Mouse (Mus musculus) myocyte (in vitro differentiated cells): Measurements from ENCODE around the gene Gtf2h1. TPM values are rescaled to one million over a fixed set of nuclear protein-coding genes. Genes with fewer than 3 reads are reported as not detected.

Experiments used
- H3K27me3 ChIP-seq: one replicate; pipeline ENCODE4 v1.6.1; 2011; ENCODE audit not compliant: control insufficient read depth, insufficient read depth, insufficient read length
- H3K36me3 ChIP-seq: one replicate; pipeline ENCODE4 v1.6.1; 2011; ENCODE audit not compliant: control insufficient read depth, insufficient read depth
- H3K4me2 ChIP-seq: one replicate; pipeline ENCODE4 v1.6.1; 2011; ENCODE audit warnings: low read depth, control low read depth
- H3K4me3 ChIP-seq: one replicate; pipeline ENCODE4 v1.5.1; 2011; ENCODE audit warnings: mild to moderate bottlenecking, control low read depth, moderate library complexity
- H3K79me2 ChIP-seq: one replicate; pipeline ENCODE4 v1.6.1; 2011; ENCODE audit not compliant: control insufficient read depth, insufficient read depth
- H3ac ChIP-seq: one replicate; pipeline ENCODE4 v1.6.1; 2011; ENCODE audit not compliant: control insufficient read depth, insufficient read length
- CEBPB ChIP-seq: IDR thresholded peaks from 2 replicates; pipeline ENCODE4 v1.6.1; 2011; ENCODE audit warnings: mild to moderate bottlenecking, moderate library complexity; ENCODE audit not compliant: poor library complexity, insufficient read depth, severe bottlenecking
- E2F4 ChIP-seq: IDR thresholded peaks from one replicate; pipeline ENCODE4 v1.6.1; 2011; ENCODE audit warnings: mild to moderate bottlenecking, control low read depth, moderate library complexity; ENCODE audit not compliant: insufficient read depth
- MAX ChIP-seq: IDR thresholded peaks from one replicate; pipeline ENCODE4 v1.6.1; 2011; ENCODE audit warnings: low read depth, mild to moderate bottlenecking, control low read depth
- MYOD1 ChIP-seq, 3 experiments: IDR thresholded peaks; one replicate each; pipeline ENCODE4 v1.6.1; 2011; ENCODE audit warnings: control low read depth in 2 of 3, low read depth in 2 of 3, mild to moderate bottlenecking in 2 of 3, moderate library complexity in 1 of 3; ENCODE audit not compliant: insufficient read length in 2 of 3, control insufficient read depth in 1 of 3
- MYOG ChIP-seq, 3 experiments: IDR thresholded peaks; one replicate each; pipeline ENCODE4 v1.6.1; 2011; ENCODE audit warnings: control low read depth in 2 of 3, low read depth in 2 of 3, mild to moderate bottlenecking in 2 of 3; ENCODE audit not compliant: insufficient read length in 2 of 3, control insufficient read depth in 1 of 3, insufficient read depth in 1 of 3
- POLR2A ChIP-seq: IDR thresholded peaks from one replicate; pipeline ENCODE4 v1.6.1; 2011; ENCODE audit warnings: low read depth, mild to moderate bottlenecking, control low read depth, moderate library complexity; ENCODE audit not compliant: insufficient read length
- POLR2AphosphoS2 ChIP-seq: IDR thresholded peaks from one replicate; pipeline ENCODE4 v1.6.1; 2011; ENCODE audit warnings: low read depth, control low read depth; ENCODE audit not compliant: insufficient read length
- REST ChIP-seq: IDR thresholded peaks from one replicate; pipeline ENCODE4 v1.6.1; 2011; ENCODE audit warnings: mild to moderate bottlenecking, control low read depth, moderate library complexity; ENCODE audit not compliant: insufficient read depth, insufficient read length
- SRF ChIP-seq: IDR thresholded peaks from one replicate; pipeline ENCODE4 v1.6.1; 2011; ENCODE audit warnings: low read depth; ENCODE audit not compliant: control insufficient read depth, insufficient read length
- TCF12 ChIP-seq: IDR thresholded peaks from one replicate; pipeline ENCODE4 v1.6.1; 2011; ENCODE audit warnings: mild to moderate bottlenecking, control low read depth; ENCODE audit not compliant: poor library complexity, insufficient read depth, severe bottlenecking
- TCF3 ChIP-seq: IDR thresholded peaks from one replicate; pipeline ENCODE4 v1.6.1; 2011; ENCODE audit warnings: low read depth, control low read depth; ENCODE audit not compliant: insufficient read length
- USF1 ChIP-seq: IDR thresholded peaks from one replicate; pipeline ENCODE4 v1.6.1; 2011; ENCODE audit warnings: low read depth, mild to moderate bottlenecking, control low read depth, moderate library complexity
- polyA plus RNA-seq: library from polyadenylated mRNA; unstranded; fragments of >200 nt; fragmentation: generic; extraction: Trizol; gene quantifications from one replicate; pipeline ENCODE4 v1.2.1, GENCODE M21; 2012; ENCODE audit warnings: missing spikeins

The Gtf2h1 gene
- polyA plus RNA-seq, 1 experiment = 18.0 TPM

DNA sequence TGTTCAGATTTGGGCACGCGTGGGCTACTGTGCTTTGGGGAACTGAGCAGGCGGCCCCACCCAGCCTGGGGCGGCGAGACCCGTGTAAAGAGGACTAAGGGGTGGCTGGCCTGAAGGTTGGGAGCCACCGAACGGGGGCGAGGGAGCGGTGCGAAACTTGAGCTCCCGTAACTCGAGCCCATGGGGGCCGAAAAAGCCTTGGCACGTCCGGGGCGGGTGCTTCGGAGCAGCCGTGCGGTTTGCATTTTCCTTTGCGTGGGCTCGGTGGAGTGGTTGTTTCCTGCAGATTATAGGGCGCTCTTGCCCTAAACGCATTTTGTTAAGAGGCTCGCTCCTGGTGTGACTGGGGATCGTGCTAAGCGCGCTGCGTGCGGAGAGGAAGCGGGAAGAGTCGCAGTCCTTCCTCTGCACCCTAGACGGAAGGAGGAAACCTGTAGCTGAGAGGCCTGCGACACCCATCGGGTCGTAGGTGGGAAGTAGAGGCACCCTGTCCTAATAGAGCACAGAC is 50.1 kb downstream of the Gtf2h1 start:
- H3K4me2 ChIP-seq = peak overlapping the region; percentile 83
- peak in 1 of 3 experiments; percentile 29 for TF ChIP-seq MYOG (IDR thresholded peaks at IDR 0.05; ENCODE audit: control insufficient read depth in 1 of 3, insufficient read depth in 1 of 3, insufficient read length in 2 of 3, low read depth in 2 of 3)
- no peak for TF ChIP-seq TCF3
- peak; percentile 17 for TF ChIP-seq POLR2AphosphoS2
- no peaks in the 10 kb centered on the region for H3K27me3 ChIP-seq
- peak overlapping the region; percentile 77 for H3ac ChIP-seq
- H3K36me3 ChIP-seq = peaks cover 24% of the 10 kb centered on the region
- H3K4me3 ChIP-seq = peak overlapping the region; percentile 99
- H3K79me2 ChIP-seq = peaks cover 38% of the 10 kb centered on the region

GRCm38 (mm10) chr7:46846486-46847244 is 50.8 kb downstream of the Gtf2h1 start:
- peaks cover 29% of the 10 kb centered on the region for H3K36me3 ChIP-seq
- H3K4me3 ChIP-seq = peak overlapping the region; percentile 99
- H3K4me2 ChIP-seq = peak overlapping the region; percentile 83
- peak overlapping the region; percentile 77 for H3ac ChIP-seq
- H3K27me3 ChIP-seq = no peaks in the 10 kb centered on the region
- TF ChIP-seq POLR2AphosphoS2 (peak; percentile 46), MYOG (IDR thresholded peaks at IDR 0.05; ENCODE audit: control insufficient read depth in 1 of 3, insufficient read depth in 1 of 3, insufficient read length in 2 of 3, low read depth in 2 of 3) (peak in 1 of 3 experiments; percentile 14), POLR2A (peak; percentile 39), SRF (no peak)
- peaks cover 38% of the 10 kb centered on the region for H3K79me2 ChIP-seq

GRCm38 (mm10) chr7:46849287-46849686 is 53.4 kb downstream of the Gtf2h1 start:
- H3K36me3 ChIP-seq = peaks cover 55% of the 10 kb centered on the region
- peak overlapping the region; percentile 83 for H3K4me2 ChIP-seq
- TF ChIP-seq TCF12 = no peak
- no peak for TF ChIP-seq MYOG (IDR thresholded peaks at IDR 0.05; ENCODE audit: control insufficient read depth in 1 of 3, insufficient read depth in 1 of 3, insufficient read length in 2 of 3, low read depth in 2 of 3)
- TF ChIP-seq CEBPB = no peak
- TF ChIP-seq MYOD1 (IDR thresholded peaks at IDR 0.05; ENCODE audit: control insufficient read depth in 1 of 3, insufficient read length in 2 of 3, low read depth in 2 of 3) = no peak
- TF ChIP-seq USF1 = no peak
- TF ChIP-seq E2F4 = no peak
- no peak for TF ChIP-seq REST
- TF ChIP-seq SRF = no peak
- TF ChIP-seq MAX = no peak
- TF ChIP-seq TCF3 = no peak
- TF ChIP-seq POLR2AphosphoS2 = no peak
- no peak for TF ChIP-seq POLR2A
- no peak overlapping the region for H3ac ChIP-seq
- H3K4me3 ChIP-seq = no peak overlapping the region
- no peaks in the 10 kb centered on the region for H3K27me3 ChIP-seq
- peaks cover 38% of the 10 kb centered on the region for H3K79me2 ChIP-seq

DNA sequence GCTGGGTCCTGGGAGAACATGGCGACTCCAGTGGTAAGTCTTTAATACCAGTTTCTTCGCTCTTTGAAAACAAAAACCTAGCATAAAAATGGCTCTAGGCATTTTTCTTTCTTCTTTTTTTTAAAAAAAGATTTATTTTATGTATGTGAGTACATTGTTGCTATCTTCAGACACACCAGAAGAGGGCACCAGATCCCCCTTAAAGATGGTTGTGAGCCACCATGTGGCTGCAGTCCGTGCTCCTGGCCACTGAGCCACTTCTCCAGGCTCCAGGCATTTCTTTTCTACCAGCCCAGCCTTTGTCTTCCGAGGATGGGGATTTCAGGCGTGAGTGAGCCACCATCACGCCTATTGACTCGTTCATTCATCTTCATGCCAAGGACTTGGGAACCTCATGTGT is 55.1 kb downstream of the Gtf2h1 start:
- peaks cover 34% of the 10 kb centered on the region for H3K79me2 ChIP-seq
- H3ac ChIP-seq = no peak overlapping the region
- H3K27me3 ChIP-seq = no peaks in the 10 kb centered on the region
- no peak overlapping the region for H3K4me3 ChIP-seq
- TF ChIP-seq POLR2A (no peak), MYOD1 (IDR thresholded peaks at IDR 0.05; ENCODE audit: control insufficient read depth in 1 of 3, insufficient read length in 2 of 3, low read depth in 2 of 3) (no peak), MAX (no peak), USF1 (no peak)
- H3K36me3 ChIP-seq = peaks cover 67% of the 10 kb centered on the region
- no peak overlapping the region for H3K4me2 ChIP-seq

- Histone ChIP-seq H3K36me3 (peaks cover 67% of the 10 kb centered on the region), H3ac (no peak overlapping the region), H3K4me3 (no peak overlapping the region), H3K79me2 (peaks cover 18% of the 10 kb centered on the region), H3K27me3 (no peaks in the 10 kb centered on the region), H3K4me2 (no peak overlapping the region)
- TF ChIP-seq USF1 = no peak
- TF ChIP-seq REST = no peak
- TF ChIP-seq TCF3 = no peak
- no peak for TF ChIP-seq SRF
- no peak for TF ChIP-seq E2F4
- TF ChIP-seq MYOD1 (IDR thresholded peaks at IDR 0.05; ENCODE audit: control insufficient read depth in 1 of 3, insufficient read length in 2 of 3, low read depth in 2 of 3) = no peak
- no peak for TF ChIP-seq TCF12
- no peak for TF ChIP-seq POLR2A
- TF ChIP-seq MYOG (IDR thresholded peaks at IDR 0.05; ENCODE audit: control insufficient read depth in 1 of 3, insufficient read depth in 1 of 3, insufficient read length in 2 of 3, low read depth in 2 of 3) = no peak
- TF ChIP-seq POLR2AphosphoS2 = no peak
- no peak for TF ChIP-seq MAX
Observed at GRCm38 (mm10) chr7:46852666-46853065, 56.8 kb downstream of the Gtf2h1 start.
